Mouse (Mus musculus): ENCODE measurements at regions not wholly inside any gene's neighbourhood (a gene's known extent, or its start where the extent isn't known, plus 50 kb on each side); places are given as distances from the start of the nearest gene placed in this dataset.

- Histone ChIP-seq H3K4me2 (no peak overlapping the region), H3K9ac (no peak overlapping the region), H3K4me3 (no peak overlapping the region), H3K36me3 (no peaks in the 10 kb centered on the region), H3K27me3 (no peaks in the 10 kb centered on the region), H3K9me3 (no peaks in the 10 kb centered on the region), H3K27ac (no peak overlapping the region), H3K4me1 (no peaks in the 10 kb centered on the region)
- no peak for ATAC-seq (ENCODE audit: insufficient number of reproducible peaks, insufficient read depth, low FRiP score, low TSS enrichment, low read depth)
- 95% methylated on average over 2 of the region's 2 CpGs for whole genome bisulfite sequencing
Observed at GRCm38 (mm10) chr8:112933815-112934214, 364.0 kb downstream of the Cntnap4 start.

- Histone ChIP-seq H3K4me2 (no peak overlapping the region), H3K9me3 (no peaks in the 10 kb centered on the region), H3K4me1 (no peaks in the 10 kb centered on the region), H3K36me3 (no peaks in the 10 kb centered on the region), H3K27ac (no peak overlapping the region), H3K9ac (no peak overlapping the region), H3K27me3 (no peaks in the 10 kb centered on the region), H3K4me3 (no peak overlapping the region)
- no peak for ATAC-seq (ENCODE audit: insufficient number of reproducible peaks, insufficient read depth, low FRiP score, low TSS enrichment, low read depth)
- 63% methylated on average over 3 of the region's 3 CpGs for WGBS
Observed at GRCm38 (mm10) chr8:112935411-112935810, 365.6 kb downstream of the Cntnap4 start.

DNA sequence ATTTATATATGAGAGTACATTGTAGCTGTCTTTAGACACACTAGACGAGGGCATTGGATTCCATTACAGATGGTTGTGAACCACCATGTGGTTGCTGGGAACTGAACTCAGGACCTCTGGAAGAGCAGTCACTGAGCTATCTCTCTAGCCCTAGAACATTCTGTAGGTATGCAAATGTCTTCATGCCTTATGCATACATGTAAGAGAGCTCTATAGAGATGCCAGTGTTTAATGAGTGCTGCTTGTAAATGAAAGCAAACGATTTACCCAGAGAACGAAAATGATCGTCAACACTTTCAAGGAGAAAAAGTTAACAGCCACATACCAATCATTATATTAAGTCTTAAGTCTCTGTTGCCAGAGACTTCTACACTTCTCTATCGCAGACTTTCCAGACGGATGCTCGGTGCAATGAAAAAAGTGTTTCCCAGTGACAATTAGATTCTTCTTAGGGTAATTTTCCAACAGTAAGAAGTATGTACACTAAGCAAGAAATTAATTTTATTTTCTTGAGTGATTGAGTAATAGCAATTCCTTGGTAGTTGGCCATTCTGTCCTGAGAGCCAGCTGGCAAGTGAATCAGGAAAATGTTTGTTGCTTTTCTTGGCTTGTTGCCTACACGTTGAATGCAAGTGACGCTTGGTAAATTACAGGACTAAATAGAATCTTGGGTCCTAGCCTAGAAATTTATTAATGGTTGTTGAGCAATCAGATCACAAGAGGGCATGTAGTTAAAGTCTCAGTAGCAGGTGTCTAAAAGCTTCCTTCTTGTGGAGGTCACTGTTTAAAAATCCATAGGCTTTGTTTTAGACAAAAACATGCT is 366.3 kb downstream of the Cntnap4 start:
- no peaks in the 10 kb centered on the region for H3K27me3 ChIP-seq
- no peak for ATAC-seq (ENCODE audit: insufficient number of reproducible peaks, insufficient read depth, low FRiP score, low TSS enrichment, low read depth)
- no peak overlapping the region for H3K4me2 ChIP-seq
- no peak overlapping the region for H3K4me3 ChIP-seq
- H3K27ac ChIP-seq = no peak overlapping the region
- no peaks in the 10 kb centered on the region for H3K9me3 ChIP-seq
- H3K9ac ChIP-seq = no peak overlapping the region
- H3K36me3 ChIP-seq = no peaks in the 10 kb centered on the region
- 89% methylated on average over 9 of the region's 9 CpGs for WGBS
- no peaks in the 10 kb centered on the region for H3K4me1 ChIP-seq

- H3K4me1 ChIP-seq = no peaks in the 10 kb centered on the region
- H3K4me2 ChIP-seq = no peak overlapping the region
- H3K27me3 ChIP-seq = no peaks in the 10 kb centered on the region
- no peak overlapping the region for H3K9ac ChIP-seq
- H3K27ac ChIP-seq = no peak overlapping the region
- 5% methylated on average over 6 of the region's 6 CpGs for WGBS
- H3K36me3 ChIP-seq = no peaks in the 10 kb centered on the region
- no peak for ATAC-seq (ENCODE audit: insufficient number of reproducible peaks, insufficient read depth, low FRiP score, low TSS enrichment, low read depth)
- no peaks in the 10 kb centered on the region for H3K9me3 ChIP-seq
- H3K4me3 ChIP-seq = no peak overlapping the region
Observed at GRCm38 (mm10) chr8:112972418-112972817, 402.6 kb downstream of the Cntnap4 start.

GRCm38 (mm10) chr8:112975734-112976133 is 405.9 kb downstream of the Cntnap4 start:
- no peaks in the 10 kb centered on the region for H3K9me3 ChIP-seq
- no peak overlapping the region for H3K4me2 ChIP-seq
- H3K9ac ChIP-seq = no peak overlapping the region
- no peaks in the 10 kb centered on the region for H3K4me1 ChIP-seq
- H3K4me3 ChIP-seq = no peak overlapping the region
- 83% methylated on average over 2 of the region's 2 CpGs for WGBS
- no peaks in the 10 kb centered on the region for H3K27me3 ChIP-seq
- H3K36me3 ChIP-seq = no peaks in the 10 kb centered on the region
- no peak for ATAC-seq (ENCODE audit: insufficient number of reproducible peaks, insufficient read depth, low FRiP score, low TSS enrichment, low read depth)
- no peak overlapping the region for H3K27ac ChIP-seq

DNA sequence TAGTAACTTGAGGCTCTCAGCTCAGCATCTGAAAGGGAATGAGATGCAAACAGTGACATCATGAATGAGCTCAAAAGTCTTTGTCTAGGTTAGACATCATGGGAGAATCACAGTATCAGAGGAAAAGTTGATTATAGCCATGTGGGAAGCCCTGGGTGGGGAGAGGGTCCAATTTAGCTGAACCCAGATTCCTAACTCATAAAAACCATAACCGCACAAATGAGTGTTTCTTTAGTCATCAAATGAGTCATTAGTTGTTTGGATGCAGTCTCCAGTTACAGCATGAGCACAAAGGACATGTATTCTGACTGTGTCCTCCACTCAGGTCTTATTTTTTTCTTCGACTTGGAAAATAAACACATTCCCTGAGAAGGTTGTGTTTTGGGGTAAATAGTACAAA is 406.5 kb downstream of the Cntnap4 start:
- Histone ChIP-seq H3K9ac (no peak overlapping the region), H3K36me3 (no peaks in the 10 kb centered on the region), H3K9me3 (no peaks in the 10 kb centered on the region), H3K4me1 (no peaks in the 10 kb centered on the region), H3K27me3 (no peaks in the 10 kb centered on the region), H3K4me2 (no peak overlapping the region), H3K27ac (no peak overlapping the region), H3K4me3 (no peak overlapping the region)
- no peak for ATAC-seq (ENCODE audit: insufficient number of reproducible peaks, insufficient read depth, low FRiP score, low TSS enrichment, low read depth)
- WGBS = 71% methylated on average over 2 of the region's 2 CpGs

- H3K4me1 ChIP-seq = no peaks in the 10 kb centered on the region
- no peaks in the 10 kb centered on the region for H3K9me3 ChIP-seq
- H3K9ac ChIP-seq = no peak overlapping the region
- no peaks in the 10 kb centered on the region for H3K27me3 ChIP-seq
- no peak overlapping the region for H3K4me3 ChIP-seq
- WGBS = 81% methylated on average over 4 of the region's 4 CpGs
- no peaks in the 10 kb centered on the region for H3K36me3 ChIP-seq
- H3K4me2 ChIP-seq = no peak overlapping the region
- no peak overlapping the region for H3K27ac ChIP-seq
- no peak for ATAC-seq (ENCODE audit: insufficient number of reproducible peaks, insufficient read depth, low FRiP score, low TSS enrichment, low read depth)
Observed at GRCm38 (mm10) chr8:112993781-112994180, 423.9 kb downstream of the Cntnap4 start.

GRCm38 (mm10) chr8:113007356-113007755 is 437.5 kb downstream of the Cntnap4 start:
- WGBS = 61% methylated on average over 4 of the region's 4 CpGs

DNA sequence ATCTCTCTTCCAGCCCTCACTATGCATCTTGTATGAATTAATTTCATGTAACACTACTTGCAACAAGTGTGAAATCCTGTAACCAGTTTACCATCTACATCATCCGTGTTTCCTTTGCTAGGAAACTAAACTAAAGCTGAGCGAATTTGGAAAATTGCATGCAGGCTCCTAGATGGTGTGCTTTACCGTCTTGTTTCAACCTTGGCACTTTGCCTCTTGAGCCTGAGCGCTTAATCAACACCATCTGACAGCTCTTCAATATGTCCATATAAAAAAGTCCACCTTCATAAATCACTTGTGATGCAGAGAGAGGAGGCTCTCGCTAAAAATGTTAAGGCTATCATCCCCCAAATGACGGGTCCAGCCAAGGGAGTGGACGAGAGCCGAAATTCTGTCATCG is 459.0 kb downstream of the Cntnap4 start:
- Histone ChIP-seq H3K4me3 (no peak overlapping the region), H3K9me3 (no peaks in the 10 kb centered on the region), H3K27me3 (no peaks in the 10 kb centered on the region), H3K27ac (no peak overlapping the region), H3K9ac (no peak overlapping the region), H3K4me1 (peaks cover 8% of the 10 kb centered on the region), H3K36me3 (no peaks in the 10 kb centered on the region), H3K4me2 (peak overlapping the region; percentile 0; the same call in 1 of the 2 replicates)
- WGBS = 63% methylated on average over 9 of the region's 9 CpGs
- no peak for ATAC-seq (ENCODE audit: insufficient number of reproducible peaks, insufficient read depth, low FRiP score, low TSS enrichment, low read depth)

More at GRCm38 (mm10) chr8:113007356-113007755, 437.5 kb downstream of the Cntnap4 start:
- Histone ChIP-seq H3K4me2 (no peak overlapping the region), H3K9me3 (no peaks in the 10 kb centered on the region), H3K4me1 (0 out of 2 replicates have a peak, but pooled peaks cover 3% of the 10 kb centered on the region), H3K9ac (no peak overlapping the region), H3K36me3 (no peaks in the 10 kb centered on the region), H3K4me3 (no peak overlapping the region), H3K27ac (no peak overlapping the region), H3K27me3 (no peaks in the 10 kb centered on the region)
- no peak for ATAC-seq (ENCODE audit: insufficient number of reproducible peaks, insufficient read depth, low FRiP score, low TSS enrichment, low read depth)

DNA sequence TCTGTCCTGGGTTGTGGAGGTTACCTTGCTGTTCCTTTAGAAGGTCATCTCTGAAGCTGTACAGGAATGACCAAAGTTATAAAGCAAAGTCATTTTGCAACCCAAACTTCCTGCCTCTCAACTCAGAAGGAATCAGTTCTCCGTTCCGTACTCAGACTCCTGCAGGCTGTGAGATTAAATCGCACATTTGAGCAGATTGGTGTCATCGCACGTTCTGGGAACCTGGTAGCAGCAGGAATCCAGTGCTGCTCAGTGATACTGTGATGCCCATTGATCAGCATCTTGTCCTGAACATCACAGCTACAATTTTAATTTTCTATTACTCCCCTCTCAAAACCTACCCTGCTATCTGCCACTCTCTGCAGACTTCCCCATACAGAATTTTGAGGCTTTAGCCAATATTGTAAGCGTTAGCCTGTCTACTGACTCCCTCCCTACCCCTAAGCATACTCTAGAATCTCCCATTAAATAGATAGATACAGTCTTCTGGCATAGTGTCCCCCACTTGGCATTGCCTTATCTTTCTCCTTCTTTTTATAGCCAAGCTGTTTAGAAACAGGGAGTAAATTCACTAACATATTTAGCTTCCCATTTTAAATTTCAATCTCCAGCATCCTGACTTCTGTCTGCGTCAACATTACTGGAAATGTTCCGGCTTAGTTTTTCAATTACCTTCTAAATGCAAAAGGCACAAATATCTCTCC is 482.1 kb downstream of the Cntnap4 start:
- H3K4me1 ChIP-seq = no peaks in the 10 kb centered on the region
- no peak overlapping the region for H3K4me2 ChIP-seq
- no peak overlapping the region for H3K27ac ChIP-seq
- H3K9ac ChIP-seq = no peak overlapping the region
- no peaks in the 10 kb centered on the region for H3K36me3 ChIP-seq
- ATAC-seq (ENCODE audit: insufficient number of reproducible peaks, insufficient read depth, low FRiP score, low TSS enrichment, low read depth) = no peak
- no peaks in the 10 kb centered on the region for H3K27me3 ChIP-seq
- H3K9me3 ChIP-seq = no peaks in the 10 kb centered on the region
- H3K4me3 ChIP-seq = no peak overlapping the region
- 88% methylated on average over 8 of the region's 8 CpGs for WGBS

DNA sequence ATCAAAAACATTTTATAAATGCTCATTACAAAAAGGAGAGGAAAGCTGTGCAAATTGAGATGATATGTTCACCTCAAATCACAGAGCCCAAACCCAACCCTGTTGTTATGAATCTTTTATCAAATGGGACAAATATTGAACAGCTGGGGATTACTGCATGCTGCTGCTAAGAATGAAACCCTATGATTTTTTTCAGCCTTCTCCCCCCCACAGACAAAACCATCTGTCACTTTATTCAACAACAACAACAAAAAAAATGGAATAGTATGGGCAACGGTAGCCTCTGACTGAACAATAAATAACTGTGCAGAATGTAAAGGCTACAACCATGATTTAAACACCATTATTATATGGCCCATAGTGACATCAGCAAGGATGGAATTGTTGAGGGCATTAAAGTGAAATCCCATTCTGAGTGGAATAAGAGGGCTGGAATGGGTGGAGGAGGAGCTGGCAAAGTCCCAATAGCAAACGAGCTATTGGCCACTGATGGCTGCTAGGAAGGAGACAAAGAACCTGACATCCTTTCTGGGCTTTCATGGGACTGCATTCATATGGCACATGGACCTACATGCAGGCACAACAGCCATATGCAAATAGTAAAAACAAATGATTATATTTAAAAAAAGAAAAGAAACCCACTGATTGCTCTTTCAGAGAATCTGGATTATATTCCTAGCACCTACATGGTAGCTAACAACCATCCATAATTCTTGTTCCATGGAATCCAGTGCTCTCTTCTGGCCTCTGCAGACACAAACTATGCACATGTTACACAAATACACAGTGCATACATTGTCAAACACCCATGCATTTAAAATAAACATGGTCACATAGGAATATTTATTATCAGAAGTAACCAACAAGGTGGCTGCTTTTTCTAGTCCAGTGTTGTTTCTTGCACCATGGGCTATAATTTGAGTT is 495.7 kb downstream of the Cntnap4 start:
- H3K27ac ChIP-seq = no peak overlapping the region
- no peak overlapping the region for H3K4me3 ChIP-seq
- no peak for ATAC-seq (ENCODE audit: insufficient number of reproducible peaks, insufficient read depth, low FRiP score, low TSS enrichment, low read depth)
- no peaks in the 10 kb centered on the region for H3K27me3 ChIP-seq
- WGBS = 75% methylated on average over 2 of the region's 2 CpGs
- no peaks in the 10 kb centered on the region for H3K4me1 ChIP-seq
- H3K36me3 ChIP-seq = no peaks in the 10 kb centered on the region
- H3K9ac ChIP-seq = no peak overlapping the region
- H3K9me3 ChIP-seq = no peaks in the 10 kb centered on the region
- H3K4me2 ChIP-seq = no peak overlapping the region

Data from embryonic facial prominence, embryonic 13.5 days (tissue).